Mouse (Mus musculus): Measurements from ENCODE around the gene Maz.

Maz gene

GRCm38 (mm10) chr7:127008239-127009019 is 18.4 kb downstream of the Maz start:
- no peak for DNase-seq (ENCODE audit: low read depth, low spot score)

- no peak for DNase-seq (ENCODE audit: low read depth, low spot score)
Measured at GRCm38 (mm10) chr7:127007313-127008024, 19.4 kb downstream of the Maz start.

GRCm38 (mm10) chr7:127004122-127004875 is 22.5 kb downstream of the Maz start:
- no peak for DNase-seq (ENCODE audit: low read depth, low spot score)

GRCm38 (mm10) chr7:127003620-127004019 is 23.2 kb downstream of the Maz start:
- DNase-seq (ENCODE audit: low read depth, low spot score) = no peak

- no peak for DNase-seq (ENCODE audit: low read depth, low spot score)
Measured at GRCm38 (mm10) chr7:126999568-126999967, 27.3 kb downstream of the Maz start.

- no peak for DNase-seq (ENCODE audit: low read depth, low spot score)
Measured at GRCm38 (mm10) chr7:126996449-126996848, 30.4 kb downstream of the Maz start.

- DNase-seq (ENCODE audit: low read depth, low spot score) = no peak
Measured at GRCm38 (mm10) chr7:126988816-126989215, 38.0 kb downstream of the Maz start.

GRCm38 (mm10) chr7:126986319-126986718 is 40.5 kb downstream of the Maz start:
- DNase-seq (ENCODE audit: low read depth, low spot score) = no peak

GRCm38 (mm10) chr7:126984667-126985444 is 42.0 kb downstream of the Maz start:
- no peak for DNase-seq (ENCODE audit: low read depth, low spot score)

- no peak for DNase-seq (ENCODE audit: low read depth, low spot score)
Measured at GRCm38 (mm10) chr7:126983113-126983512, 43.7 kb downstream of the Maz start.

- no peak for DNase-seq (ENCODE audit: low read depth, low spot score)
Measured at GRCm38 (mm10) chr7:126982054-126982453, 44.8 kb downstream of the Maz start.

GRCm38 (mm10) chr7:126981601-126982000 is 45.2 kb downstream of the Maz start:
- no peak for DNase-seq (ENCODE audit: low read depth, low spot score)

- no peak for DNase-seq (ENCODE audit: low read depth, low spot score)
Measured at GRCm38 (mm10) chr7:126978841-126979240, 48.0 kb downstream of the Maz start.

GRCm38 (mm10) chr7:126976878-126977459 is 49.9 kb downstream of the Maz start:
- no peak for DNase-seq (ENCODE audit: low read depth, low spot score)

- DNase-seq (ENCODE audit: low read depth, low spot score) = peak; percentile 96
Measured at GRCm38 (mm10) chr7:126975950-126976866, 50.6 kb downstream of the Maz start, which contains the start of gene Cdiptos. Gene Cdiptos (minus strand): TSS chr7:126976098.

GRCm38 (mm10) chr7:126975893-126975949 is 51.1 kb downstream of the Maz start, which contains the start of gene Cdipt:
Gene Cdipt (plus strand): TSS chr7:126975914.
- DNase-seq (ENCODE audit: low read depth, low spot score) = no peak

GRCm38 (mm10) chr7:126975493-126975892 is 51.3 kb downstream of the Maz start:
- DNase-seq (ENCODE audit: low read depth, low spot score) = no peak

All from forelimb bud, embryonic 11.5 days (tissue).